Mouse (Mus musculus) left cerebral cortex, postnatal 25 days (tissue): ENCODE measurements at regions not wholly inside any gene's neighbourhood (a gene's known extent, or its start where the extent isn't known, plus 50 kb on each side); places are given as distances from the start of the nearest gene placed in this dataset.

Experiments used
- DNase-seq, 2 experiments: peaks; one replicate each; pipeline ENCODE4 v3.0.0; 2022; ENCODE audit warnings: low spot score in 2 of 2, mixed read lengths in 1 of 2
- intact Hi-C: fragments of 180-260 bp; cut with DNase I; formaldehyde crosslinking; loops from one replicate; pipeline ENCODE4 v1.15.1; 2025

- no peak for DNase-seq
- intact Hi-C loops, result no loop called here
These were observed 159.1 kb upstream of the H2al1a start for GRCm38 (mm10) chrX:11139971-11140421.

GRCm38 (mm10) chrX:11141294-11141693 lies 157.8 kb upstream of the H2al1a start:
- DNase-seq, result no peak
- intact Hi-C loops, result no loop called here

GRCm38 (mm10) chrX:11158416-11158815 lies 140.6 kb upstream of the H2al1a start:
- peak in 1 of 2 experiments; percentile 24 for DNase-seq
- intact Hi-C loops, result no loop called here

- intact Hi-C loops, result no loop called here
- DNase-seq, result no peak
These were observed 128.6 kb upstream of the H2al1a start for GRCm38 (mm10) chrX:11170416-11170815.

- intact Hi-C loops, result no loop called here
- DNase-seq, result no peak
These were observed 118.8 kb upstream of the H2al1a start for GRCm38 (mm10) chrX:11180194-11180816.

- no peak for DNase-seq
- intact Hi-C loops, result no loop called here
These were observed 117.2 kb upstream of the H2al1a start for GRCm38 (mm10) chrX:11181855-11182254.

- intact Hi-C loops, result no loop called here
- DNase-seq, result no peak
These were observed 108.2 kb upstream of the H2al1a start for GRCm38 (mm10) chrX:11190851-11191250.

- no peak for DNase-seq
- intact Hi-C loops, result no loop called here
These were observed 94.9 kb upstream of the H2al1a start for GRCm38 (mm10) chrX:11204135-11204534.

GRCm38 (mm10) chrX:11209895-11210294 lies 89.2 kb upstream of the H2al1a start:
- intact Hi-C loops, result no loop called here
- DNase-seq, result no peak

- DNase-seq, result no peak
These were observed 86.2 kb upstream of the H2al1a start for GRCm38 (mm10) chrX:11212811-11213210.

GRCm38 (mm10) chrX:11213492-11213891 lies 85.6 kb upstream of the H2al1a start:
- intact Hi-C loops, result no loop called here
- peak; percentile 3 to 11 for DNase-seq

More at GRCm38 (mm10) chrX:11212811-11213210, 86.2 kb upstream of the H2al1a start:
- intact Hi-C loops, result no loop called here

- intact Hi-C loops, result no loop called here
These were observed 60.0 kb upstream of the H2al1a start for GRCm38 (mm10) chrX:11239066-11239465.

GRCm38 (mm10) chrX:11245576-11245975 lies 53.5 kb upstream of the H2al1a start:
- intact Hi-C loops, result no loop called here

More at GRCm38 (mm10) chrX:11239066-11239465, 60.0 kb upstream of the H2al1a start:
- no peak for DNase-seq

More at GRCm38 (mm10) chrX:11245576-11245975, 53.5 kb upstream of the H2al1a start:
- no peak for DNase-seq
